Mouse (Mus musculus) small intestine, adult 2 months (tissue): ENCODE results near the gene Tjp2. TPM values are rescaled to one million over a fixed set of nuclear protein-coding genes. Genes with fewer than 3 reads are reported as not detected.

Experiments used
- H3K27ac ChIP-seq: fragments of 200-500 bp; 2 replicates; pipeline ENCODE4 v1.5.1; 2012; ENCODE audit warnings: low read depth, low read length, control low read depth, inconsistent platforms; ENCODE audit not compliant: insufficient read depth
- H3K27me3 ChIP-seq: fragments of 200-500 bp; 2 replicates; pipeline ENCODE4 v1.6.1; 2012; ENCODE audit warnings: mild to moderate bottlenecking, moderate library complexity, low read length, inconsistent platforms; ENCODE audit not compliant: control insufficient read depth, insufficient read depth
- H3K36me3 ChIP-seq: fragments of 200-500 bp; 2 replicates; pipeline ENCODE4 v1.6.1; 2012; ENCODE audit warnings: mild to moderate bottlenecking, low read length, control low read depth, inconsistent platforms; ENCODE audit not compliant: control insufficient read depth, insufficient read depth
- H3K4me1 ChIP-seq: fragments of 200-500 bp; 2 replicates; pipeline ENCODE4 v1.6.1; 2012; ENCODE audit warnings: low read length, inconsistent platforms, mixed read lengths; ENCODE audit not compliant: control insufficient read depth, insufficient read depth, insufficient read length
- H3K4me3 ChIP-seq: fragments of 200-500 bp; 2 replicates; pipeline ENCODE4 v1.5.1; 2012; ENCODE audit warnings: low read depth, mild to moderate bottlenecking, control low read depth, inconsistent platforms, low read length, moderate library complexity
- CTCF ChIP-seq: fragments of 200-500 bp; IDR thresholded peaks from 2 replicates; pipeline ENCODE4 v1.5.1; 2012; ENCODE audit warnings: low read depth, mild to moderate bottlenecking, control low read depth, inconsistent platforms, low read length, moderate library complexity, mixed read lengths; ENCODE audit not compliant: insufficient replicate concordance, insufficient read length; ENCODE audit errors: extremely low read depth
- POLR2A ChIP-seq: fragments of 200-500 bp; IDR thresholded peaks from 2 replicates; pipeline ENCODE4 v1.6.1; 2012; ENCODE audit warnings: low read depth, mild to moderate bottlenecking, control low read depth, inconsistent platforms, low read length, moderate library complexity
- WGBS: fragments of 180-500 bp; shearing (Covaris S2); methylation state at CpG from one replicate; pipeline ENCODE4 v1.1.7; 2018; 5-methylcytosine and 5-hydroxymethylcytosine counted together
- polyA plus RNA-seq: library from polyadenylated mRNA; depleted of rRNA; stranded (reverse); fragments of >200 nt; gene quantifications from 2 replicates; pipeline ENCODE4 v1.2.3, GENCODE M21; 2012

Gene Tjp2
- polyA plus RNA-seq, 1 experiment, result 74.0 TPM

GRCm38 (mm10) chr19:24134144-24134911 lies 90.5 kb downstream of the Tjp2 start:
- TF ChIP-seq CTCF, result no peak
- no peak for TF ChIP-seq POLR2A
- H3K36me3 ChIP-seq, result peaks cover 52% of the 10 kb centered on the region
- 87% methylated on average over 16 of the region's 16 CpGs for WGBS
- no peak overlapping the region for H3K27ac ChIP-seq
- H3K27me3 ChIP-seq, result no peaks in the 10 kb centered on the region
- H3K4me1 ChIP-seq, result no peaks in the 10 kb centered on the region
- no peak overlapping the region for H3K4me3 ChIP-seq

- no peaks in the 10 kb centered on the region for H3K27me3 ChIP-seq
- WGBS, result 69% methylated on average over 8 of the region's 8 CpGs
- H3K27ac ChIP-seq, result no peak overlapping the region
- H3K36me3 ChIP-seq, result peaks cover 55% of the 10 kb centered on the region
- TF ChIP-seq POLR2A, result no peak
- TF ChIP-seq CTCF, result no peak
- H3K4me3 ChIP-seq, result no peak overlapping the region
- no peaks in the 10 kb centered on the region for H3K4me1 ChIP-seq
Measured at GRCm38 (mm10) chr19:24123534-24124290, 101.1 kb downstream of the Tjp2 start.

DNA sequence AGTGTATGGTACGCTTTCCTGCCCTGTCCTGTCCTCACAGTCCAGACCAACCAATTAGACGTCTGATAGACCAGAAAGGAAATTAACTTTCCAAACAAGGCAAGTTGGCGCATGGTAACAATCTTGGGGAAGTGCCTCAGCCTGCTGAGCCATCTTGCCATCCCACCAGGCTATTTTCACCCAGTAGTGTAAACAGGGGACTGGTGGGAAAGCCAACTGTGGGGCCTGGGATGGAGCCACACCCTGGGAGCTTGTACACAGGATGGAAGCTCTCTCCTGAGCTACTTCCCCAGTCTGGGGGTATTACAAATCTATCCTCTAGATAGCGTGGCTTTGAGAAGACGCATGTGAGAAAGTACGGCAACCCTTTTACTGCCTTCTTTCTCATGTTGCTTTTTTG lies 101.7 kb downstream of the Tjp2 start:
- H3K27me3 ChIP-seq, result no peaks in the 10 kb centered on the region
- H3K4me3 ChIP-seq, result no peak overlapping the region
- H3K27ac ChIP-seq, result no peak overlapping the region
- WGBS, result 91% methylated on average over 6 of the region's 6 CpGs
- no peak for TF ChIP-seq POLR2A
- TF ChIP-seq CTCF, result no peak
- H3K4me1 ChIP-seq, result no peaks in the 10 kb centered on the region
- peaks cover 56% of the 10 kb centered on the region for H3K36me3 ChIP-seq

DNA sequence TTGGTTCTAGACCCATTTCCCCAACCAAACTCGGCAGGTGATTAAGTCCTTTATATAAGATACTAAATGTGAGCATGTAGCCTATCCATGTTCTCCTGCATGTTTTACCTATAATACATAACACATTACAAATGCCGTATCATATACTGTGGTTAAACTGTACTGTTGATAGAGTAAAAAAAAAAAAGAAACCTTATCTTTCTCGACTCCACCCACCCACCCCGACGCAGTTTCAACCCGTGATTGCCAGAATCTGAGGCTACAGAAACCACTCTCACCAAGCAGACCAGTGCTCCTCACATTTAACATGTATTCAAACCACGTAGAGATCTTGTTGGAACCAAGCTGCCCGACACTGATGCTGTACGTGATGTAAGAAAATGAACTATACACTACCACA lies 102.2 kb downstream of the Tjp2 start:
- no peaks in the 10 kb centered on the region for H3K27me3 ChIP-seq
- H3K36me3 ChIP-seq, result peaks cover 55% of the 10 kb centered on the region
- TF ChIP-seq CTCF (no peak), POLR2A (no peak)
- no peaks in the 10 kb centered on the region for H3K4me1 ChIP-seq
- H3K27ac ChIP-seq, result no peak overlapping the region
- H3K4me3 ChIP-seq, result no peak overlapping the region
- 74% methylated on average over 9 of the region's 9 CpGs for WGBS

DNA sequence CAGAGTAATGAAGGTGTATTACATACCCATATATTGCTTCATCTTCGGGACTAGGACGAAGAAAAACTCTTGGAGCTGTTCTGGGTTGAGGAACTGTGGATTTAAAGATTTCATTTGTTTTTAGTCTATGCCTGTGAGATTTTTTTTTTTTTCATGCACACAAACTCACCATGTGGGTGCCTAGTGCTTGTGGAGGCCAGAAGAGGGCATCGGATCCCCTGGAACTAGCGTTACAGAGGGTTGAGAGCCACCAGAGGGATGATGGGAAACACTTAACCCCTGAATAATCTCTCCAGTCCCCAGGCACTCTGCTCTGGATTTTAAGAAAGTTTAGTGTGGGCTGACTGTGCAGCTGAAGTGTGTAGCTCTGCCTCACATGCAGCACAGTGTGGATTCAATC lies 104.0 kb downstream of the Tjp2 start:
- H3K36me3 ChIP-seq, result peaks cover 63% of the 10 kb centered on the region
- no peaks in the 10 kb centered on the region for H3K4me1 ChIP-seq
- H3K4me3 ChIP-seq, result no peak overlapping the region
- TF ChIP-seq POLR2A (no peak), CTCF (no peak)
- no peak overlapping the region for H3K27ac ChIP-seq
- WGBS, result 83% methylated on average over 4 of the region's 4 CpGs
- no peaks in the 10 kb centered on the region for H3K27me3 ChIP-seq

DNA sequence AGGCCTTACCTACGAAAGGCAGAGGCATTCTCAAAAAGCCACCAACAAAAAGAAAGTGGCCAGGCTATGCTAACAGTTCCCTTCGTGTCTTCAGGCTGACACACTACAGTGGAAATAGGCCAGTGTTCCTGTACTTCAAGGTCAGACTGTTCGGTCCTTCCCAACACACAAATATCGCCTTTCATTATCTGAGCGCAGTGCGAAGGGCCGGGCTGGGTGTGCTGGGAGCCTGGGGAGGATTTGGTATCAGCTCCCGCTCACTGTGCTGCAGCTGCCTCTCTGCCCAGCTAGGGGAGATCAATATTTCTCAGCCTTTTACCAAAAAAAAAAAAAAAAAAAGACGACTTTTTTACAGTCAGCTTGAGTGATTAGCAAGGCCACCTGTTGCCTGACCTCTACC lies 106.1 kb downstream of the Tjp2 start:
- no peaks in the 10 kb centered on the region for H3K4me1 ChIP-seq
- no peaks in the 10 kb centered on the region for H3K27me3 ChIP-seq
- no peak overlapping the region for H3K4me3 ChIP-seq
- no peak for TF ChIP-seq POLR2A
- no peak for TF ChIP-seq CTCF
- WGBS, result 81% methylated on average over 9 of the region's 9 CpGs
- peaks cover 63% of the 10 kb centered on the region for H3K36me3 ChIP-seq
- H3K27ac ChIP-seq, result no peak overlapping the region

DNA sequence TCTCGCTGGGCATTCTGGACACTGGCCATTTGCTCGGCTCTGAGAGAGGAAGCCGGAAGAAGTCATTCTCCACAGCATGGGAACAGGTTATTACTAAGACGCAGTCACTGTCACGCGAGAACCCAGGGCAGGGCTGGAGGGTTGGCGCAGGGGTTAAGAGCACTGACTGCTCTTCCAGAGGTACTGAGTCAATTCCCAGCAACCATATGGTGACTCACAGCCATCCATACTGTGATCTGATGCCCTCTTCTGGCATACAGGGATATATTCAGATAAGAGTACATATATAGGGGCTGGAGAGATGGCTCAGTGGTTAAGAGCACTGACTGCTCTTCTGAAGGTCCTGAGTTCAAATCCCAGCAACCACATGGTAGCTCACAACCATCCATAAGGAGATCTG lies 113.2 kb downstream of the Tjp2 start:
- H3K4me3 ChIP-seq, result no peak overlapping the region
- H3K27ac ChIP-seq, result no peak overlapping the region
- peaks cover 77% of the 10 kb centered on the region for H3K36me3 ChIP-seq
- no peaks in the 10 kb centered on the region for H3K27me3 ChIP-seq
- TF ChIP-seq CTCF, result no peak
- TF ChIP-seq POLR2A, result no peak
- H3K4me1 ChIP-seq, result no peaks in the 10 kb centered on the region
- WGBS, result 94% methylated on average over 7 of the region's 7 CpGs
